Mouse (Mus musculus) MEL (cell line): ENCODE data around the gene Btbd8. TPM values are rescaled to one million over a fixed set of nuclear protein-coding genes. Genes with fewer than 3 reads are reported as not detected.

ENCODE experiments used
- DNase-seq: peaks from one replicate; pipeline ENCODE4 v3.0.0; 2011; ENCODE audit warnings: low read depth, low spot score
- H3K27ac ChIP-seq: 2 replicates; pipeline ENCODE4 v1.5.1; 2012; ENCODE audit warnings: low read depth, mild to moderate bottlenecking, control low read depth, low read length, moderate library complexity; ENCODE audit not compliant: control insufficient read depth
- H3K27me3 ChIP-seq, 2 experiments: fragments of 150-350 bp in 1 of 2; sonication (generic) in 1 of 2; 2 replicates each; pipeline ENCODE4 v1.6.1; 2012; ENCODE audit warnings: low read length in 2 of 2, mild to moderate bottlenecking in 2 of 2, improper control_type of control experiment in 1 of 2, moderate library complexity in 1 of 2; ENCODE audit not compliant: insufficient read depth in 2 of 2, control insufficient read depth in 1 of 2
- H3K36me3 ChIP-seq, 2 experiments: 2 replicates each; pipeline ENCODE4 v1.6.1; 2012 to 2014; ENCODE audit warnings: low read length in 2 of 2, improper control_type of control experiment in 1 of 2, inconsistent platforms in 1 of 2, mild to moderate bottlenecking in 1 of 2; ENCODE audit not compliant: insufficient read depth in 2 of 2, control insufficient read depth in 1 of 2
- H3K4me1 ChIP-seq, 2 experiments: fragments of 150-350 bp in 1 of 2; sonication (generic) in 1 of 2; 2 replicates each; pipeline ENCODE4 v1.6.1; 2012; ENCODE audit warnings: low read length in 2 of 2, improper control_type of control experiment in 1 of 2, mild to moderate bottlenecking in 1 of 2; ENCODE audit not compliant: insufficient read depth in 2 of 2, control insufficient read depth in 1 of 2
- H3K4me3 ChIP-seq, 2 experiments: fragments of 150-350 bp in 1 of 2; sonication (generic) in 1 of 2; 2 replicates each; pipeline ENCODE4 v1.5.1; 2012; ENCODE audit warnings: low read depth in 2 of 2, low read length in 2 of 2, mild to moderate bottlenecking in 2 of 2, moderate library complexity in 2 of 2, control low read depth in 1 of 2, improper control_type of control experiment in 1 of 2; ENCODE audit not compliant: control insufficient read depth in 1 of 2, insufficient read depth in 1 of 2
- H3K79me2 ChIP-seq: 2 replicates; pipeline ENCODE4 v1.6.1; 2012; ENCODE audit warnings: mild to moderate bottlenecking, low read length, moderate library complexity; ENCODE audit not compliant: control insufficient read depth, poor library complexity, insufficient read depth
- H3K9ac ChIP-seq: 2 replicates; pipeline ENCODE4 v1.6.1; 2012; ENCODE audit warnings: low read depth, mild to moderate bottlenecking, control low read depth, low read length, moderate library complexity; ENCODE audit not compliant: control insufficient read depth, poor library complexity, severe bottlenecking
- H3K9me3 ChIP-seq: fragments of 150-350 bp; sonication (generic); replicated peaks from 2 replicates; pipeline ENCODE4 v1.6.1; 2012; ENCODE audit warnings: mild to moderate bottlenecking, low read length, improper control_type of control experiment, moderate library complexity; ENCODE audit not compliant: insufficient read depth
- BHLHE40 ChIP-seq: IDR thresholded peaks from 2 replicates; pipeline ENCODE4 v1.6.1; 2012; ENCODE audit warnings: low read depth, mild to moderate bottlenecking, inconsistent platforms, low read length, improper control_type of control experiment, borderline replicate concordance
- CHD1 ChIP-seq: IDR thresholded peaks from 2 replicates; pipeline ENCODE4 v1.6.1; 2012; ENCODE audit warnings: low read depth, mild to moderate bottlenecking, inconsistent platforms, low read length, improper control_type of control experiment
- CHD2 ChIP-seq: IDR thresholded peaks from 2 replicates; pipeline ENCODE4 v1.6.1; 2011; ENCODE audit warnings: low read length, improper control_type of control experiment
- CTCF ChIP-seq, 3 experiments: IDR thresholded peaks in 2 of 3; conservative IDR thresholded peaks in 1 of 3; 2 replicates each; pipeline ENCODE4 v1.5.1; 2011 to 2012; ENCODE audit warnings: low read length in 3 of 3, low read depth in 2 of 3, mild to moderate bottlenecking in 2 of 3, improper control_type of control experiment in 1 of 3, inconsistent platforms in 1 of 3, mixed read lengths in 1 of 3, moderate library complexity in 1 of 3; ENCODE audit not compliant: control insufficient read depth in 1 of 3, insufficient read depth in 1 of 3, poor library complexity in 1 of 3, severe bottlenecking in 1 of 3
- ELF1 ChIP-seq: IDR thresholded peaks from 2 replicates; pipeline ENCODE4 v1.6.1; 2014; ENCODE audit warnings: low read depth, mild to moderate bottlenecking, inconsistent platforms, low read length, improper control_type of control experiment, moderate library complexity
- EP300 ChIP-seq, 2 experiments: IDR thresholded peaks; 2 replicates each; pipeline ENCODE4 v1.6.1; 2011; ENCODE audit warnings: improper control_type of control experiment in 2 of 2, low read length in 2 of 2, low read depth in 1 of 2, mild to moderate bottlenecking in 1 of 2
- ETS1 ChIP-seq: IDR thresholded peaks from 2 replicates; pipeline ENCODE4 v1.6.1; 2012; ENCODE audit warnings: low read depth, mild to moderate bottlenecking, inconsistent platforms, low read length, improper control_type of control experiment, moderate library complexity
- GABPA ChIP-seq: IDR thresholded peaks from 2 replicates; pipeline ENCODE4 v1.6.1; 2012; ENCODE audit warnings: low read depth, mild to moderate bottlenecking, inconsistent platforms, low read length, improper control_type of control experiment, moderate library complexity
- GATA1 ChIP-seq: IDR thresholded peaks from 2 replicates; pipeline ENCODE4 v1.6.1; 2011; ENCODE audit warnings: low read depth, low read length, improper control_type of control experiment
- HCFC1 ChIP-seq: IDR thresholded peaks from 2 replicates; pipeline ENCODE4 v1.6.1; 2012; ENCODE audit warnings: low read depth, mild to moderate bottlenecking, inconsistent platforms, low read length, improper control_type of control experiment, moderate library complexity
- MAX ChIP-seq: IDR thresholded peaks from 2 replicates; pipeline ENCODE4 v1.6.1; 2011; ENCODE audit warnings: low read length, improper control_type of control experiment
- MAZ ChIP-seq: IDR thresholded peaks from 2 replicates; pipeline ENCODE4 v1.6.1; 2012; ENCODE audit warnings: low read depth, mild to moderate bottlenecking, inconsistent platforms, low read length, improper control_type of control experiment
- MYC ChIP-seq: IDR thresholded peaks from 2 replicates; pipeline ENCODE4 v1.6.1; 2011; ENCODE audit warnings: low read depth, mild to moderate bottlenecking, low read length, improper control_type of control experiment, moderate library complexity
- NELFE ChIP-seq: IDR thresholded peaks from 2 replicates; pipeline ENCODE4 v1.6.1; 2011; ENCODE audit warnings: low read depth, low read length, improper control_type of control experiment
- NRF1 ChIP-seq: IDR thresholded peaks from 2 replicates; pipeline ENCODE4 v1.6.1; 2014; ENCODE audit warnings: low read depth, mild to moderate bottlenecking, inconsistent platforms, low read length, improper control_type of control experiment, moderate library complexity; ENCODE audit not compliant: poor library complexity, insufficient read depth, severe bottlenecking
- POLR2A ChIP-seq, 2 experiments: IDR thresholded peaks; 2 replicates each; pipeline ENCODE4 v1.6.1; 2011 to 2012; ENCODE audit warnings: low read length in 2 of 2, mild to moderate bottlenecking in 2 of 2, control low read depth in 1 of 2, improper control_type of control experiment in 1 of 2, low read depth in 1 of 2, moderate library complexity in 1 of 2; ENCODE audit not compliant: control insufficient read depth in 1 of 2, insufficient read depth in 1 of 2, poor library complexity in 1 of 2
- POLR2AphosphoS2 ChIP-seq: IDR thresholded peaks from 2 replicates; pipeline ENCODE4 v1.6.1; 2011; ENCODE audit warnings: low read length, improper control_type of control experiment
- POLR2AphosphoS5 ChIP-seq: IDR thresholded peaks from 2 replicates; pipeline ENCODE4 v1.6.1; 2012; ENCODE audit warnings: low read depth, borderline replicate concordance, mild to moderate bottlenecking, inconsistent platforms, low read length, moderate library complexity, mixed read lengths
- RAD21 ChIP-seq: IDR thresholded peaks from 2 replicates; pipeline ENCODE4 v1.6.1; 2011; ENCODE audit warnings: mild to moderate bottlenecking, low read depth, low read length, improper control_type of control experiment
- RCOR1 ChIP-seq: IDR thresholded peaks from 2 replicates; pipeline ENCODE4 v1.6.1; 2012; ENCODE audit warnings: low read depth, mild to moderate bottlenecking, inconsistent platforms, low read length, improper control_type of control experiment
- SIN3A ChIP-seq: IDR thresholded peaks from 2 replicates; pipeline ENCODE4 v1.6.1; 2012; ENCODE audit warnings: low read length, improper control_type of control experiment, inconsistent platforms
- SMC3 ChIP-seq: IDR thresholded peaks from 2 replicates; pipeline ENCODE4 v1.6.1; 2011; ENCODE audit warnings: low read depth, low read length, improper control_type of control experiment
- TAL1 ChIP-seq: IDR thresholded peaks from 2 replicates; pipeline ENCODE4 v1.6.1; 2012; ENCODE audit warnings: mild to moderate bottlenecking, inconsistent platforms, low read length, moderate library complexity, mixed read lengths
- TBP ChIP-seq: IDR thresholded peaks from 2 replicates; pipeline ENCODE4 v1.8.0; 2011; ENCODE audit warnings: low read depth, low read length, improper control_type of control experiment
- TCF12 ChIP-seq: IDR thresholded peaks from 2 replicates; pipeline ENCODE4 v1.6.1; 2014; ENCODE audit warnings: low read depth, mild to moderate bottlenecking, inconsistent platforms, low read length, improper control_type of control experiment, moderate library complexity
- UBTF ChIP-seq: IDR thresholded peaks from 2 replicates; pipeline ENCODE4 v1.6.1; 2012; ENCODE audit warnings: low read depth, mild to moderate bottlenecking, inconsistent platforms, low read length, improper control_type of control experiment, moderate library complexity, borderline replicate concordance; ENCODE audit not compliant: insufficient read depth
- ZNF384 ChIP-seq: IDR thresholded peaks from 2 replicates; pipeline ENCODE4 v1.6.1; 2012; ENCODE audit warnings: low read depth, mild to moderate bottlenecking, inconsistent platforms, low read length, improper control_type of control experiment
- polyA plus RNA-seq, 2 experiments: library from polyadenylated mRNA; stranded (reverse) in 1 of 2; unstranded in 1 of 2; fragments of >175 nt in 1 of 2; fragments of >200 nt in 1 of 2; gene quantifications; 2 replicates each; pipeline versions ENCODE4 v1.2.1 to v1.2.4; 2012; ENCODE audit warnings: low replicate concordance in 2 of 2, low read depth in 1 of 2; ENCODE audit not compliant: insufficient read length in 2 of 2, insufficient read depth in 1 of 2, missing spikeins in 1 of 2
- total RNA-seq: library from RNA; depleted of rRNA; stranded (reverse); fragments of 300-350 nt; gene quantifications from 2 replicates; pipeline ENCODE4 v1.2.3, GENCODE M21; 2012

The Btbd8 gene
- total and polyA plus RNA-seq, 3 experiments, result 1.6 to 2.4 TPM; not detected in 1

- no peak for TF ChIP-seq MAX
- TF ChIP-seq CTCF (IDR thresholded peaks at IDR 0.05 in 2 of 3, conservative IDR thresholded peaks at IDR 0.05 in 1 of 3; ENCODE audit: control insufficient read depth in 1 of 3, insufficient read depth in 1 of 3, low read depth in 2 of 3, low read length in 3 of 3, poor library complexity in 1 of 3, severe bottlenecking in 1 of 3), result no peak
- TF ChIP-seq ZNF384, result no peak
- no peak for TF ChIP-seq GATA1
- no peak for TF ChIP-seq POLR2A (IDR thresholded peaks at IDR 0.05; ENCODE audit: control insufficient read depth in 1 of 2, insufficient read depth in 1 of 2, low read depth in 1 of 2, low read length in 2 of 2, poor library complexity in 1 of 2)
- no peak for TF ChIP-seq CHD2
- TF ChIP-seq UBTF, result no peak
- no peak for TF ChIP-seq BHLHE40
- no peaks in the 10 kb centered on the region; a peak in 1 of 4 replicates for H3K27me3 ChIP-seq
- no peak overlapping the region for H3K4me3 ChIP-seq
- no peak overlapping the region for H3K9ac ChIP-seq
- peaks cover 0 to 21% of the 10 kb centered on the region in 2 experiments; a peak in 2 of 4 replicates for H3K36me3 ChIP-seq
- H3K9me3 ChIP-seq, result no peaks in the 10 kb centered on the region
- peaks cover 7 to 18% of the 10 kb centered on the region in 2 experiments for H3K4me1 ChIP-seq
- H3K79me2 ChIP-seq, result no peaks in the 10 kb centered on the region; the same call in 1 of the 2 replicates
- H3K27ac ChIP-seq, result no peak overlapping the region
- DNase-seq, result no peak
Measured at GRCm38 (mm10) chr5:107434001-107434400, 3.8 kb upstream of the Btbd8 start.

DNA sequence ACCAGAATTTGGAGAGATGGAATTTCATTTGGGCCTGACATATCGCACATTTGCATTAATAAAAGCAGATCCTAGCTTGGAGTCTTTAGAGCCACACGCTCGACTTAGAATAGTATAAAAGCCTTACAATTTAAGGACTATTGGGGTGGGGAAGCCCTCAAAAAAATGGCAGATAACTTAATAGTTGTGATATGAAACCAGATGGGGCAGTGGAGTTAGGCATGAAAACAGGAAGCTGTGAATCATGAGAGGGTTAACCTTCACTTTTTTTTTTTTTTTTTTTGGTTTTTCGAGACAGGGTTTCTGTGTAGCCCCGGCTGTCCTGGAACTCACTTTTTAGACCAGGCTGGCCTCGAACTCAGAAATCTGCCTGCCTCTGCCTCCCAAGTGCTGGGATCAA is 1.6 kb upstream of the Btbd8 start:
- Histone ChIP-seq H3K9me3 (no peaks in the 10 kb centered on the region), H3K79me2 (no peaks in the 10 kb centered on the region; the same call in 1 of the 2 replicates), H3K27ac (peak overlapping the region; percentile 65), H3K9ac (peak overlapping the region; percentile 34), H3K36me3 (peaks cover 0 to 21% of the 10 kb centered on the region in 2 experiments; a peak in 2 of 4 replicates), H3K27me3 (no peaks in the 10 kb centered on the region), H3K4me1 (peaks cover 7 to 18% of the 10 kb centered on the region in 2 experiments), H3K4me3 (no peak overlapping the region; a peak in 1 of 4 replicates)
- TF ChIP-seq RCOR1, result 0 out of 2 replicates have a peak, but pooled peaks have one; percentile 15
- TF ChIP-seq ZNF384, result peak; percentile 94
- TF ChIP-seq POLR2AphosphoS5, result no peak
- no peak for TF ChIP-seq UBTF
- no peak for TF ChIP-seq MAX
- TF ChIP-seq CHD1, result 0 out of 2 replicates have a peak, but pooled peaks have one; percentile 60
- 0 out of 2 replicates have a peak, but pooled peaks have one; percentile 20 for TF ChIP-seq MYC
- no peak for TF ChIP-seq TBP
- peak; percentile 28 to 37; a peak in 3 of 4 replicates for TF ChIP-seq EP300 (IDR thresholded peaks at IDR 0.05; ENCODE audit: low read depth in 1 of 2, low read length in 2 of 2)
- no peak for TF ChIP-seq POLR2AphosphoS2
- no peak for TF ChIP-seq BHLHE40
- TF ChIP-seq GATA1, result no peak; the same call in 1 of the 2 replicates
- TF ChIP-seq ELF1, result peak; percentile 31; the same call in 1 of the 2 replicates
- TF ChIP-seq TAL1, result no peak
- peak; percentile 29; the same call in 1 of the 2 replicates for TF ChIP-seq TCF12
- TF ChIP-seq NRF1, result no peak
- 0 out of 2 replicates have a peak, but pooled peaks have one; percentile 59 for TF ChIP-seq SIN3A
- TF ChIP-seq HCFC1, result peak; percentile 16; the same call in 1 of the 2 replicates
- TF ChIP-seq NELFE, result no peak
- no peak for TF ChIP-seq MAZ
- TF ChIP-seq RAD21, result no peak
- no peak for TF ChIP-seq SMC3
- TF ChIP-seq ETS1, result peak; percentile 45; the same call in 1 of the 2 replicates
- TF ChIP-seq GABPA, result no peak
- DNase-seq, result peak; percentile 68
